Mouse (Mus musculus): ENCODE results near the gene Gm13757.
"Not testable (repeated sequence)": the region's sequence is repeated elsewhere in the genome, so short reads cannot be mapped to it uniquely, and the experiment has no call there.

Gene Gm13757

GRCm38 (mm10) chr2:88449031-88449430, at the start of gene Gm13757:
Gm13757 (minus strand) TSS chr2:88449131.
- no peak for DNase-seq (ENCODE audit: extremely low spot score, low read depth, low spot score)

GRCm38 (mm10) chr2:88493020-88493419, 44.1 kb upstream of the Gm13757 start, which contains the start of gene Olfr1185-ps1:
Olfr1185-ps1 (plus strand) TSS chr2:88493320.
- DNase-seq (ENCODE audit: extremely low spot score, low read depth, low spot score): no peak

GRCm38 (mm10) chr2:88483298-88483697, 34.4 kb upstream of the Gm13757 start, which contains the start of gene Olfr1184:
Olfr1184 (plus strand) TSS chr2:88483598.
- no peak for DNase-seq (ENCODE audit: extremely low spot score, low read depth, low spot score)

- DNase-seq (ENCODE audit: extremely low spot score, low read depth, low spot score): not testable (repeated sequence)
These were observed 5.6 kb upstream of the Gm13757 start, which contains the start of gene Olfr1183 for GRCm38 (mm10) chr2:88454567-88454966. Olfr1183 (plus strand) TSS chr2:88454867.

- DNase-seq (ENCODE audit: extremely low spot score, low read depth, low spot score): no peak
These were observed 22.9 kb downstream of the Gm13757 start, which contains the start of gene Olfr1181 for GRCm38 (mm10) chr2:88426071-88426470. Olfr1181 (minus strand) TSS chr2:88426171.

GRCm38 (mm10) chr2:88419051-88419450, 29.9 kb downstream of the Gm13757 start, which contains the start of gene Olfr1180:
Olfr1180 (minus strand) TSS chr2:88419151.
- no peak for DNase-seq (ENCODE audit: extremely low spot score, low read depth, low spot score)

GRCm38 (mm10) chr2:88406353-88406752, 42.6 kb downstream of the Gm13757 start, which contains the start of gene Olfr1179:
Olfr1179 (minus strand) TSS chr2:88406453.
- DNase-seq (ENCODE audit: extremely low spot score, low read depth, low spot score): no peak
